Mouse (Mus musculus): ENCODE results near the gene Defb19. TPM values are rescaled to one million over a fixed set of nuclear protein-coding genes. Genes with fewer than 3 reads are reported as not detected.
A peak's percentile ranks its signal among the peaks of the same experiment; 100 is the strongest.

The Defb19 gene
- not detected in 2 replicates for polyA plus RNA-seq (2015; fragmentation: Nextera tagmentation; extraction: Ambion mirVana)

- ATAC-seq (ENCODE audit: insufficient number of reproducible peaks, low FRiP score, low TSS enrichment, low read depth) = no peak
- Histone ChIP-seq H3K4me1 (no peaks in the 10 kb centered on the region), H3K36me3 (no peaks in the 10 kb centered on the region), H3K9ac (no peak within 1 kb of the TSS), H3K27me3 (no peaks in the 10 kb centered on the region), H3K4me2 (no peak within 1 kb of the TSS), H3K27ac (no peak within 1 kb of the TSS), H3K9me3 (no peaks in the 10 kb centered on the region), H3K4me3 (no peak within 1 kb of the TSS)
- 72% methylated on average over 7 of the region's 7 CpGs for WGBS
Measured at GRCm38 (mm10) chr2:152580107-152580506, at the start of gene Defb19. Gene Defb19, minus strand, starts transcription at chr2:152580312.

- Histone ChIP-seq H3K9me3 (no peaks in the 10 kb centered on the region), H3K4me3 (no peak overlapping the region), H3K4me1 (peaks cover 26% of the 10 kb centered on the region), H3K36me3 (no peaks in the 10 kb centered on the region), H3K4me2 (no peak overlapping the region), H3K27ac (no peak overlapping the region), H3K9ac (no peak overlapping the region), H3K27me3 (peaks cover 55% of the 10 kb centered on the region)
- 83% methylated on average over 6 of the region's 6 CpGs for WGBS
- no peak for ATAC-seq (ENCODE audit: insufficient number of reproducible peaks, low FRiP score, low TSS enrichment, low read depth)
Measured at GRCm38 (mm10) chr2:152629904-152630303, 49.8 kb upstream of the Defb19 start.

- WGBS = 52% methylated on average over 3 of the region's 3 CpGs
Measured at GRCm38 (mm10) chr2:152629239-152629638, 49.1 kb upstream of the Defb19 start.

DNA sequence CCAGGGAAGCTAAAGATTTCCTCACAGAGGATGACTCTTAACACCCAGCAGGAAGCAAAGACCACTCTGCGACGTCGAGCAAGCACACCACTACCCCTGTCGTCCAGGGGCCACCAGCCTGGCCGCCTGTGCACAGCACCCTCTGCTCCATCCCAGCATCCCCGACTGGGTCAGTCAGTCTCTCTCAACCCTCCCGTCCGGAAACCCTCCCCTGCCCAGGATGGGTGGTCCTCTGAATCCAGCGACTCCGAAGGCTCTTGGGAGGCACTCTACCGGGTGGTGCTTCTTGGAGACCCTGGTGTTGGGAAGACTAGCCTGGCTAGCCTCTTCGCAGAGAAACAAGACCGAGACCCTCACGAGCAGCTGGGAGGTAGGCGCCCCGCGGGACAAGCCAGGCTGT is 48.0 kb upstream of the Defb19 start:
- peak overlapping the region; percentile 2; the same call in 1 of the 2 replicates for H3K4me3 ChIP-seq
- peaks cover 17% of the 10 kb centered on the region for H3K4me1 ChIP-seq
- ATAC-seq (ENCODE audit: insufficient number of reproducible peaks, low FRiP score, low TSS enrichment, low read depth) = no peak
- no peaks in the 10 kb centered on the region for H3K9me3 ChIP-seq
- no peak overlapping the region for H3K27ac ChIP-seq
- no peak overlapping the region for H3K4me2 ChIP-seq
- no peaks in the 10 kb centered on the region for H3K36me3 ChIP-seq
- no peak overlapping the region for H3K9ac ChIP-seq
- 46% methylated on average over 17 of the region's 17 CpGs for WGBS
- H3K27me3 ChIP-seq = peaks cover 50% of the 10 kb centered on the region

More at GRCm38 (mm10) chr2:152629239-152629638, 49.1 kb upstream of the Defb19 start:
- Histone ChIP-seq H3K27ac (no peak overlapping the region), H3K36me3 (no peaks in the 10 kb centered on the region), H3K9me3 (no peaks in the 10 kb centered on the region), H3K4me2 (no peak overlapping the region), H3K4me1 (peaks cover 23% of the 10 kb centered on the region), H3K4me3 (no peak overlapping the region), H3K9ac (no peak overlapping the region), H3K27me3 (peaks cover 55% of the 10 kb centered on the region)
- no peak for ATAC-seq (ENCODE audit: insufficient number of reproducible peaks, low FRiP score, low TSS enrichment, low read depth)

- H3K4me1 ChIP-seq = peaks cover 17% of the 10 kb centered on the region
- peaks cover 47% of the 10 kb centered on the region for H3K27me3 ChIP-seq
- ATAC-seq (ENCODE audit: insufficient number of reproducible peaks, low FRiP score, low TSS enrichment, low read depth) = peak; percentile 31; the same call in 1 of the 2 replicates
- peak within 1 kb of the TSS; percentile 48 for H3K4me3 ChIP-seq
- WGBS = under 1% methylated on average over 59 of the region's 59 CpGs
- H3K9me3 ChIP-seq = no peaks in the 10 kb centered on the region
- no peak within 1 kb of the TSS for H3K27ac ChIP-seq
- no peaks in the 10 kb centered on the region for H3K36me3 ChIP-seq
- H3K9ac ChIP-seq = peak within 1 kb of the TSS; percentile 46; the same call in 1 of the 2 replicates
- H3K4me2 ChIP-seq = peak within 1 kb of the TSS; percentile 83
Measured at GRCm38 (mm10) chr2:152626774-152627591, 46.9 kb upstream of the Defb19 start, which contains the start of gene Rem1. Gene Rem1, plus strand, starts transcription at chr2:152626951.

DNA sequence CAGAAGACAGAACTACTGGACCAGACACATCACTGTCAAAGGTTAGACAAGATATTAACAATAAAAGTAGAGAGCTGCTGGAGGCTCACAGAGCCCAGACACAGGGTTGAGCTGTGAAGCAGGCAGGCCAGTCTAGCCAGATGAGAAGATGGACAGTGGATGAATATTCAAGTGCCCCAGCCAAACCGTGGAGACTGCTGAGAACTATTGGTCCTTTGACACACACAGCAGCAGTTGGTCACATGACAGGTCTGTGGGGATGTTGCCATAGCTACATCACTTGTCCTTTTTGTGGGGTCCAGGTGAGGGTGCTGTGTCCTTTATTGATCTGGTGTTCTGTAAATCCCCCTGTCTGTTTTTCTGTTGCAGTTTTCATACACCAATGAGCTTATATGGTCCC is 45.1 kb upstream of the Defb19 start:
- 28% methylated on average over 1 of the region's 1 CpGs for WGBS
- Histone ChIP-seq H3K4me3 (no peak overlapping the region), H3K27ac (no peak overlapping the region), H3K36me3 (no peaks in the 10 kb centered on the region), H3K27me3 (peaks cover 47% of the 10 kb centered on the region), H3K9ac (no peak overlapping the region), H3K4me2 (no peak overlapping the region), H3K4me1 (peaks cover 20% of the 10 kb centered on the region), H3K9me3 (no peaks in the 10 kb centered on the region)
- no peak for ATAC-seq (ENCODE audit: insufficient number of reproducible peaks, low FRiP score, low TSS enrichment, low read depth)

DNA sequence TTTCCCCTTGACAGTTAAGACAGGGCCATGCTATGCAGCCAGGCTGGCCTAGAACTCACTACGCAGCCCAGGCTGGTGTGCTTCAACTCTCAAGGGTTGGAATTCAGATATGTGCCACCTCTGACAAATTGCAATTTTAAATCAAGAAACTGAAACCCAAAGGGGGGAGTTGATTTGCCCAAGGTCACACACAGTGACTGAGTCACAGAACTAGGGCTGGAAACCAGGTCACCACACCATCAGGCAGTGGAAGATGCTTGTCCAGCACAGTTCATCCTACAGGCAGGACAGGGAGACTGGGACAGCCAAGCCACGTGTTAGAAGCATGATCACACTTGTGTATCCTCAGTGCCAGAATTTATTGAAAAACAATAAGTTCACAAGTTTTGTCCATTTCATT is 44.5 kb upstream of the Defb19 start:
- Histone ChIP-seq H3K27ac (no peak overlapping the region), H3K4me3 (no peak overlapping the region), H3K9me3 (no peaks in the 10 kb centered on the region), H3K9ac (no peak overlapping the region), H3K4me1 (peaks cover 20% of the 10 kb centered on the region), H3K27me3 (peaks cover 45% of the 10 kb centered on the region), H3K4me2 (no peak overlapping the region), H3K36me3 (no peaks in the 10 kb centered on the region)
- 80% methylated on average over 2 of the region's 2 CpGs for WGBS
- no peak for ATAC-seq (ENCODE audit: insufficient number of reproducible peaks, low FRiP score, low TSS enrichment, low read depth)

GRCm38 (mm10) chr2:152622953-152623352 is 42.8 kb upstream of the Defb19 start, which contains the start of gene Defb25:
Gene Defb25, minus strand, starts transcription at chr2:152623053.
- H3K27ac ChIP-seq = no peak within 1 kb of the TSS
- H3K4me1 ChIP-seq = peaks cover 18% of the 10 kb centered on the region
- no peak within 1 kb of the TSS for H3K9ac ChIP-seq
- no peak within 1 kb of the TSS for H3K4me3 ChIP-seq
- H3K4me2 ChIP-seq = no peak within 1 kb of the TSS
- 73% methylated on average over 7 of the region's 7 CpGs for WGBS
- H3K9me3 ChIP-seq = no peaks in the 10 kb centered on the region
- no peak for ATAC-seq (ENCODE audit: insufficient number of reproducible peaks, low FRiP score, low TSS enrichment, low read depth)
- peaks cover 29% of the 10 kb centered on the region for H3K27me3 ChIP-seq
- no peaks in the 10 kb centered on the region for H3K36me3 ChIP-seq

DNA sequence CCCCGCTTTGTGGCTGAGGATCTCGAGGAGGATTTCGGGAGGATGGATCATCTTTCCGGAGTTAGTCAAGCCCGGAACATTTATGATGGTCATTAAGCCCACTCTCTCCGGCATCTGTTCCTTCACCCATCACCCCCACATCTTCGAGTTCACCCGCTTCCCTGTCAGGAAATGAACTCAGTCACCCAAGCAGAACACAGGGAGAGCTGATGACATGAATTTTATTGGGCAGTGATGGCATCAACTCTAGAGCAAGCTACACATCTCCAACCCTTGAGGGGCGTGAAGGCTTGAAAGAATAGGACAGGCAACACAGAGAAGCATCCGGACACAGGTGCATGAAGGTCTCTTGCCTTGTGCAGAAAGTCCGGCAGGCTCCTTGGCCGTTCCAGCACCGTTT is 42.0 kb upstream of the Defb19 start:
- 76% methylated on average over 13 of the region's 13 CpGs for WGBS
- Histone ChIP-seq H3K9ac (no peak overlapping the region), H3K36me3 (no peaks in the 10 kb centered on the region), H3K4me1 (peaks cover 11% of the 10 kb centered on the region), H3K4me3 (no peak overlapping the region), H3K27me3 (peaks cover 21% of the 10 kb centered on the region), H3K4me2 (no peak overlapping the region), H3K9me3 (no peaks in the 10 kb centered on the region), H3K27ac (no peak overlapping the region)
- no peak for ATAC-seq (ENCODE audit: insufficient number of reproducible peaks, low FRiP score, low TSS enrichment, low read depth)

GRCm38 (mm10) chr2:152620367-152621134 is 40.4 kb upstream of the Defb19 start:
- ATAC-seq (ENCODE audit: insufficient number of reproducible peaks, low FRiP score, low TSS enrichment, low read depth) = no peak
- H3K36me3 ChIP-seq = no peaks in the 10 kb centered on the region
- H3K9me3 ChIP-seq = no peaks in the 10 kb centered on the region
- no peak overlapping the region for H3K27ac ChIP-seq
- 58% methylated on average over 9 of the region's 9 CpGs for WGBS
- H3K4me1 ChIP-seq = peaks cover 3% of the 10 kb centered on the region; the same call in 1 of the 2 replicates
- H3K4me3 ChIP-seq = no peak overlapping the region
- H3K4me2 ChIP-seq = no peak overlapping the region
- no peak overlapping the region for H3K9ac ChIP-seq
- H3K27me3 ChIP-seq = peaks cover 5% of the 10 kb centered on the region

DNA sequence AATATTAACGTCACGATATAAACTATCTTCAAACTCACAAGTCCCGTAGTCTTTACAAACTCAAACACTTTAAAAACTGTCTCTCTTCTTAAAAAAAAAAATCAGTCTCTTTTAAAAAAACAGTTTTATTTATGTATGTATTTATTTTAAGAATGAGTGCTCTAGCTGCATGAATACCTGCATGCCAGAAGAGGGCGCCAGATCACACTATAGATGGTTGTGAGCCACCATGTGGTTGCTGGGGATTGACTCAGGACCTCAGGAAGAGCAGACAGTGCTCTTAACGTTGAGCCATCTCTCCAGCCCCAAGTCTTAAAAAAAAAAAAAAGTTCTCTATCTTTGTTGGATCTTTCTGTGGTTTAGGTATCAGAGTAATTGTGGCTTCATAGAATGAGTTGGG is 37.3 kb upstream of the Defb19 start:
- Histone ChIP-seq H3K4me2 (no peak overlapping the region), H3K4me1 (peaks cover 3% of the 10 kb centered on the region; the same call in 1 of the 2 replicates), H3K9ac (no peak overlapping the region), H3K4me3 (no peak overlapping the region), H3K27me3 (no peaks in the 10 kb centered on the region), H3K36me3 (no peaks in the 10 kb centered on the region), H3K9me3 (no peaks in the 10 kb centered on the region), H3K27ac (no peak overlapping the region)
- ATAC-seq (ENCODE audit: insufficient number of reproducible peaks, low FRiP score, low TSS enrichment, low read depth) = no peak
- WGBS = 54% methylated on average over 5 of the region's 5 CpGs

- no peak overlapping the region for H3K4me3 ChIP-seq
- no peak overlapping the region for H3K9ac ChIP-seq
- H3K27me3 ChIP-seq = no peaks in the 10 kb centered on the region
- ATAC-seq (ENCODE audit: insufficient number of reproducible peaks, low FRiP score, low TSS enrichment, low read depth) = no peak
- H3K27ac ChIP-seq = no peak overlapping the region
- no peaks in the 10 kb centered on the region for H3K36me3 ChIP-seq
- no peak overlapping the region for H3K4me2 ChIP-seq
- H3K4me1 ChIP-seq = peaks cover 3% of the 10 kb centered on the region; the same call in 1 of the 2 replicates
- WGBS = 69% methylated on average over 6 of the region's 6 CpGs
- no peaks in the 10 kb centered on the region for H3K9me3 ChIP-seq
Measured at GRCm38 (mm10) chr2:152616470-152616869, 36.4 kb upstream of the Defb19 start.
